Mouse (Mus musculus) brain, embryonic 14.5 days (tissue): ENCODE results near the gene Gjb5.

Experiments
- CTCF ChIP-seq: fragments of 200-500 bp; IDR thresholded peaks from 2 replicates; pipeline ENCODE4 v1.5.1; 2012; ENCODE audit warnings: inconsistent platforms, mild to moderate bottlenecking, moderate library complexity, borderline replicate concordance; ENCODE audit not compliant: insufficient read depth, insufficient read length; ENCODE audit errors: extremely low read depth
- POLR2A ChIP-seq: fragments of 200-500 bp; IDR thresholded peaks from 2 replicates; pipeline ENCODE4 v1.6.1; 2012; ENCODE audit warnings: mild to moderate bottlenecking, inconsistent platforms, borderline replicate concordance; ENCODE audit not compliant: poor library complexity, insufficient read depth, insufficient read length, severe bottlenecking; ENCODE audit errors: extremely low read depth

GRCm38 (mm10) chr4:127364431-127364830, 6.5 kb upstream of the Gjb5 start:
- TF ChIP-seq CTCF (no peak), POLR2A (no peak)
